ENCODE assay signal across 18 mouse cellular contexts in genomic region chr6:16606687-16607392, GRCm38 (mm10).
DNase-seq lines count a peak whose midpoint lies in the region; ATAC-seq lines count a peak whose summit lies in the region.
"Had no signal": no experiment of that assay in that cellular context is flagged by ENCODE, and none has a peak within 500 bp of the region (broad histone marks: within the 10 kb centered on the region; RNA-seq: fewer than 3 reads in every experiment).

No protein-coding gene starts in this region.

- H3K36me3 ChIP-seq in kidney, embryonic 16.5 days (ENCODE audit: insufficient read depth, low read length): no peaks in the 10 kb centered on the region
- no peaks in the 10 kb centered on the region for H3K36me3 ChIP-seq in forebrain, embryonic 15.5 days
- no peaks in the 10 kb centered on the region for H3K36me3 ChIP-seq in neural tube, embryonic 12.5 days
- H3K36me3 ChIP-seq: limb, embryonic 15.5 days; midbrain, embryonic 12.5 days had no signal

- H3K4me1 ChIP-seq in kidney, embryonic 16.5 days (ENCODE audit: insufficient read depth, low read length): no peaks in the 10 kb centered on the region
- peaks cover 11% of the 10 kb centered on the region; the same call in 1 of the 2 replicates for H3K4me1 ChIP-seq in forebrain, embryonic 15.5 days
- H3K4me1 ChIP-seq in neural tube, embryonic 12.5 days: no peaks in the 10 kb centered on the region
- H3K4me1 ChIP-seq: limb, embryonic 15.5 days had no signal

- H3K27ac ChIP-seq in kidney, embryonic 16.5 days (ENCODE audit: low read length): no peak overlapping the region
- no peak overlapping the region for H3K27ac ChIP-seq in forebrain, embryonic 15.5 days (replicated peaks)
- no peak overlapping the region for H3K27ac ChIP-seq in neural tube, embryonic 12.5 days
- H3K27ac ChIP-seq: limb, embryonic 15.5 days; midbrain, embryonic 12.5 days had no signal

- no peaks in the 10 kb centered on the region for H3K27me3 ChIP-seq in kidney, embryonic 16.5 days (ENCODE audit: insufficient read depth, low read length)
- H3K27me3 ChIP-seq in forebrain, embryonic 15.5 days: no peaks in the 10 kb centered on the region
- H3K27me3 ChIP-seq in neural tube, embryonic 12.5 days (replicated peaks): no peaks in the 10 kb centered on the region
- H3K27me3 ChIP-seq: CH12.LX; limb, embryonic 15.5 days; midbrain, embryonic 12.5 days had no signal

- H3K9ac ChIP-seq in kidney, embryonic 16.5 days (replicated peaks; ENCODE audit: low read length): no peak overlapping the region
- no peak overlapping the region for H3K9ac ChIP-seq in forebrain, embryonic 15.5 days (replicated peaks)
- H3K9ac ChIP-seq in neural tube, embryonic 12.5 days: no peak overlapping the region
- H3K9ac ChIP-seq: limb, embryonic 15.5 days; liver, postnatal 0 days; midbrain, embryonic 12.5 days had no signal

- H3K4me3 ChIP-seq in kidney, embryonic 16.5 days (ENCODE audit: low read length): no peak overlapping the region
- no peak overlapping the region for H3K4me3 ChIP-seq in forebrain, embryonic 15.5 days
- H3K4me3 ChIP-seq in neural tube, embryonic 12.5 days: no peak overlapping the region
- H3K4me3 ChIP-seq: limb, embryonic 15.5 days; midbrain, embryonic 12.5 days had no signal

- H3K4me2 ChIP-seq in kidney, embryonic 16.5 days (replicated peaks; ENCODE audit: low read depth, low read length): no peak overlapping the region
- no peak overlapping the region for H3K4me2 ChIP-seq in forebrain, embryonic 15.5 days (replicated peaks)
- H3K4me2 ChIP-seq in neural tube, embryonic 12.5 days (replicated peaks): no peak overlapping the region
- H3K4me2 ChIP-seq: heart, embryonic 11.5 days; limb, embryonic 15.5 days; midbrain, embryonic 12.5 days had no signal

- WGBS in kidney, embryonic 16.5 days: 65% methylated on average over 4 of the region's 4 CpGs
- 48% methylated on average over 4 of the region's 4 CpGs for WGBS in forebrain, embryonic 15.5 days
- WGBS in neural tube, embryonic 12.5 days: 60% methylated on average over 4 of the region's 4 CpGs

- H3K9me3 ChIP-seq in kidney, embryonic 16.5 days (ENCODE audit: low read length): no peaks in the 10 kb centered on the region
- no peaks in the 10 kb centered on the region for H3K9me3 ChIP-seq in forebrain, embryonic 15.5 days
- H3K9me3 ChIP-seq in neural tube, embryonic 12.5 days: no peaks in the 10 kb centered on the region
- H3K9me3 ChIP-seq: limb, embryonic 15.5 days; midbrain, embryonic 12.5 days had no signal

- peak; percentile 49 for ATAC-seq in kidney, embryonic 16.5 days (ENCODE audit: low FRiP score, low TSS enrichment)
- peak; percentile 46; the same call in 1 of the 2 replicates for ATAC-seq in forebrain, embryonic 15.5 days (replicated peaks)
- peak; percentile 81 for ATAC-seq in neural tube, embryonic 12.5 days (ENCODE audit: low FRiP score, low read depth)
- ATAC-seq: intestine, postnatal 0 days; liver, postnatal 0 days had no signal

- peak; percentile 16 to 23 for DNase-seq in cerebellum, postnatal 10 days
- DNase-seq in cerebellum, adult 18-20 months: no peak
- DNase-seq in kidney, postnatal 14 days: no peak
- no peak for DNase-seq in thymus, postnatal 14 days
- DNase-seq in thymus, postnatal 25 days: no peak
- DNase-seq: gastrocnemius, postnatal 25 days; heart, postnatal 36 days; liver, postnatal 0 days; lung, postnatal 36 days; thymus, adult 18-20 months had no signal

Comparison
In these comparisons a context has a peak if more than half of its experiments do, and no peak if none do; other contexts are left out.
1. DNase-seq: peak in cerebellum, postnatal 10 days (2 of 2); none in cerebellum, adult 18-20 months (0 of 2), kidney, postnatal 14 days (single experiment), thymus, postnatal 14 days (single experiment) and thymus, postnatal 25 days (single experiment).
2. Peak in every context shown above with its lines, with median percentiles within 50 percentile points of each other: ATAC-seq.